Mouse (Mus musculus) cortical plate, adult 2 months (tissue): ENCODE results near the gene Mt4. TPM values are rescaled to one million over a fixed set of nuclear protein-coding genes. Genes with fewer than 3 reads are reported as not detected.

ENCODE experiments used
- H3K27ac ChIP-seq: fragments of 200-500 bp; 2 replicates; pipeline ENCODE4 v1.5.1; 2012; ENCODE audit warnings: low read length, control low read depth, inconsistent platforms; ENCODE audit not compliant: insufficient read depth
- H3K4me1 ChIP-seq: fragments of 200-500 bp; 2 replicates; pipeline ENCODE4 v1.6.1; 2011; ENCODE audit warnings: low read length; ENCODE audit not compliant: control insufficient read depth, insufficient read depth
- H3K4me3 ChIP-seq: fragments of 200-500 bp; 2 replicates; pipeline ENCODE4 v1.5.1; 2011; ENCODE audit warnings: mild to moderate bottlenecking, low read length, control low read depth; ENCODE audit not compliant: insufficient read depth
- CTCF ChIP-seq: fragments of 200-500 bp; IDR thresholded peaks from 2 replicates; pipeline ENCODE4 v1.5.1; 2011; ENCODE audit warnings: mild to moderate bottlenecking, control low read depth, low read length; ENCODE audit not compliant: insufficient read depth; ENCODE audit errors: extremely low read depth
- POLR2A ChIP-seq: fragments of 200-500 bp; IDR thresholded peaks from 2 replicates; pipeline ENCODE4 v1.6.1; 2011; ENCODE audit warnings: mild to moderate bottlenecking, low read length, control low read depth; ENCODE audit not compliant: insufficient read depth; ENCODE audit errors: extremely low read depth
- polyA plus RNA-seq: library from polyadenylated mRNA; depleted of rRNA; stranded (reverse); fragments of >200 nt; gene quantifications from 2 replicates; pipeline ENCODE4 v1.2.3, GENCODE M21; 2012; rRNA removed

Gene Mt4
- polyA plus RNA-seq = not detected in 2 replicates

DNA sequence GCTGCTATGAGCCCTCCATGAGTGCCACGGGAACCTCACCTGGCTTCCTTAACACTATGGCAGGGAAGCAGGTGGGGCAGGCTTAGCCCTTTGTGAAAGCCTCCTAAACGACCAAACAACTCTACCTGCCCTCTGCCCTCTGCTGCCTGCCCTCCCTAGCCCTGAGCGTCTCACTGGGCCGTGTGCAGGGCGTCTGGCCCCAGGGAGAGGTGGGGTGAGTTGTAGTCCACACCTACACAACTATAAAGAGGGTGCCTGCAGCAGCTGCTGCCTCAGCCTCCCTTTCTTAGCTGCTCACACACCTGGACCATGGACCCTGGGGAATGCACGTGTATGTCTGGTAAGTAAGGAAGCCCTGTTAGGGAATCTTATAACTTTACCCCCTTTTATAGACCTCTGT lies at the start of gene Mt4:
TSS of gene Mt4 (plus strand) at position 265 of the 400 bp plus-strand sequence.
- TF ChIP-seq CTCF (no peak), POLR2A (no peak)
- Histone ChIP-seq H3K27ac (no peak within 1 kb of the TSS), H3K4me3 (no peak within 1 kb of the TSS), H3K4me1 (no peaks in the 10 kb centered on the region)

DNA sequence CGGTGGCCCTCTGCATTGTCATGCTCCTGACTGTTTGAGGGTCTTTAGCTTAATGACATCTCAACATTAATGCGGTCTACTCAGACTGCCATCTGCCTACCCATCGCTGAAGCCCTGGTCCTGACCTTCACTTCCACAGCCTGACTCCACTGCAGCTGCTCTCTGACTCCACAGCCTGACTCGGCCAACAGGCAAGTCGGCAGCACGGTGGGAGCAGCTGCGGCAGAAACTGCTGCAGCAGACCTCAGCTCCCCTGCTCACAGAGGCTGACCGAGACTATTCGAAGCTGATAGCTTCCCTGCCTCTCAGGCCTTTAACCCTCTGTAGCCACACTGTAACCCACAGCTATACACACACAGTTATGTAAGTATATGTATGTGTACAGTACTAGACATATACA lies 49.0 kb upstream of the Mt4 start:
- Histone ChIP-seq H3K4me1 (no peaks in the 10 kb centered on the region), H3K27ac (no peak overlapping the region), H3K4me3 (no peak overlapping the region)
- TF ChIP-seq CTCF = no peak
- TF ChIP-seq POLR2A = no peak

DNA sequence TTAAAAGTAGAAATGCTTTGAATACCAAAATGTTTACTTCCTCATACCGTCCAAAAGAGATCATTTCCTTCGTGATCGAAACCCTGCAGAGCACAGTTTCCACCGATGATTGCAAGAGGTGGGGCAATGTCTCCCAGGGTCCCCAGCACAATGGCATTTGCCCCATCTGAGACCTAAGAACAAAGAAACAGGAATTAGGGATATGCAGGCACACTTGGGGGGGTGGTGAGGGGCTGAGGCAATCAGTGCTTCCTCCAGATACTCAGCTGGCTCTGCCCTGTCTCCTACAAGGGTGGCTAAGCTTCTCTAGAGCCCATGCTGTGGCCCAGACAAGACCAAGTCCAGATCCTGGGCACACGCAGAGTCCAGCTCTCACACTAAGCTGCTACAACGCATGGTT lies 47.3 kb upstream of the Mt4 start:
- H3K4me3 ChIP-seq = no peak overlapping the region
- no peaks in the 10 kb centered on the region for H3K4me1 ChIP-seq
- no peak for TF ChIP-seq POLR2A
- TF ChIP-seq CTCF = no peak
- H3K27ac ChIP-seq = no peak overlapping the region

DNA sequence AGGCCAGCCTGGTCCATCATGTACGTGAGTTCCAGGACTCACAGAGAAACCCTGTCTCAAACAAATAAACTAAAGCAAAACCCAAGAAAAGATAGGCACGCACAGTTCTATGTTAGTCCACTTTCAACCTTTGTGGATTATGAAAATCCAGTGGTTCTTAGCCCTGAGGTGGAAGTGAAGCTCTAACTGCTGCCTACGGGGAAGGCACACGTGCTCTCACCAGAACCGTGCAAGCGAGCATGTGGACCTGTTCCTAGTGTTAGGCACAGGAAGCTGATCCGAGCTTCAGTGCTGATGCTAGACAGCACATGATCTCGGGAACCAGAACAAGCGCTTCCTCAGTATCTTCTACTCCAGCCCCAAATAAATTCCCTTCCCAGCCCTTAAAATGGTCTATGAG lies 44.1 kb upstream of the Mt4 start:
- no peak overlapping the region for H3K27ac ChIP-seq
- no peaks in the 10 kb centered on the region for H3K4me1 ChIP-seq
- no peak overlapping the region for H3K4me3 ChIP-seq
- no peak for TF ChIP-seq POLR2A
- no peak for TF ChIP-seq CTCF

DNA sequence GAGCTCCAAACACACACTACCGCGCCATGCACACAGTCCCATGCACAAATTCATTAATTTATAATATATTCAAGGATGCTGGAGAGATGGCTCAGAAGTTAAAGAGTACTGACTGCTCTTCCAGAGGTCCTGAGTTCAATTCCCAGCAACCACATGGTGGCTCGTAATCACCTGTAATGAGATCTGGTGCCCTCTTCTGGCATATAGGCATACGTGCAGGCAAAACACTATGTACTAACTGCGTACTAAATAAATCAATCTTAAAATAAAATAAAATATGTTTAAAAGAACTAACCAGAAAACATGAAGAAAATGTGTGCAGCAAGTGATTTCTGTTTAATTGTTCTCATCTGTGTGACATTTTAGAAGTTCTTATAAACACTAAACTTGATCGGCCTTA lies 42.7 kb upstream of the Mt4 start:
- no peak overlapping the region for H3K4me3 ChIP-seq
- H3K4me1 ChIP-seq = no peaks in the 10 kb centered on the region
- no peak overlapping the region for H3K27ac ChIP-seq
- TF ChIP-seq POLR2A (no peak), CTCF (no peak)

DNA sequence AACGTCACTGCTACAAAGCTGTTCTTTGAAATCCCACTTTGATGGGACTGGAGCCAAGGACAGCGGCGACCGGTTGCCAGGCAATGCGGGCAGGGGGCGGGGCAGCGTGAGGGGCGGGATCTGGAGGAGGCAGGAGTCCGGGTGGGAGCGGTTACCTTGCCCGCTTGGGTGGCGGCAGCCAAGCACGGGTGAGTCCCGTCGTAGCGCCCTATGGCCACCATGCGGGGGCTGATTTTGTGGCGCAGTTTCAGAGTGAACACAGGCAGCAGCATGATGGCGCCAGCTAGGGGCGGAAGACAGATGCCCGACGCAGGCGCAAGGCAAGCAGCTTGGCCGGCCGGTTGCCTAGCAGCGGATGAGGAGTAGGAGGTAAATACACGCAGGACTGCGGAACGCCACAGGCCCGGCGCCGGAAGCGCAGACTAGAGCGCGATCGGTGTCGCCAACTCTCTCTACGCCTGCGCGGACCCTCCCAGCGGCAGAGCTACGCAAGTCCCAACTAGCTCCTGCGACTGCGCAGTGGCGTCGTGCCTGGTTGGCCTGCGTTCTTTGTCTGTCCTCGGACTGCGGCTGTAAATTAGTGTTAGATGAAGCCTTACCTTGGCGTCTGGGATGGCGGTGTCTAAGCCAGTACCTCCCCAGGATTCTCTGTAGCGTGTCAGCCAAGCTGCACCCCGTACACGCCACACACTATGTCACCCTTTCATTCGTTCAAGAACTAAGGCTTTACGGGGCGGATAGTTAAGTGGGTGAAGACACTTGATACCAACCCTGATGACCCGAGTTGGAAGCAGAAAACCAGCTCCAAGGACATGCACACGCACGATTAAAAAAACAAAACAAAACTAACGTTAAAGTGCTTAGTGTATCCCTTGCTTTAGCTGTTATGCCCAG lies 38.7 kb upstream of the Mt4 start, which contains the start of gene Bbs2:
TSS of gene Bbs2 (minus strand) at position 848 of the 894 bp plus-strand sequence.
- no peaks in the 10 kb centered on the region for H3K4me1 ChIP-seq
- H3K4me3 ChIP-seq = peak within 1 kb of the TSS; percentile 37
- H3K27ac ChIP-seq = peak within 1 kb of the TSS; percentile 76
- TF ChIP-seq POLR2A (peak; percentile 99), CTCF (peak; percentile 12; the same call in 1 of the 2 replicates)

DNA sequence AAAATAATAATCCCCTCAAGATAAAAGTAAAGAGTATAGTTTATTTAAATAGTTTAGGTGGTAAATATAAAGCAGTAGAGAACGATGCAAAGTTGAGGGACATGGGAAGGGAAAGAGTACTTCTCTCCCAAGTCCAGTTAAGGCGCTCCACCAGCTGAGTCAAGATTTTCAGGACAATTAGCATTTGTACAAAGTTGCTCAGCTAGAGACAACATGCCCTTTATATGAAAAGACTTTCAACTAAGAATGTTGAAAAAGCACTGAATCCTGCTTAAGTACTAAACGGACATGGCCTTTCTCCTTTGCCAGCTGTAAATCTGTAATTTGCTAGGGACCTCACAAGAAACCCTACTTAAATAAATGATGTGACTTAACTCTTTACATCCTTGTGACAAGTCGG lies 38.0 kb upstream of the Mt4 start:
- Histone ChIP-seq H3K4me1 (no peaks in the 10 kb centered on the region), H3K27ac (no peak overlapping the region), H3K4me3 (no peak overlapping the region; the same call in 1 of the 2 replicates)
- TF ChIP-seq CTCF (no peak), POLR2A (no peak)

DNA sequence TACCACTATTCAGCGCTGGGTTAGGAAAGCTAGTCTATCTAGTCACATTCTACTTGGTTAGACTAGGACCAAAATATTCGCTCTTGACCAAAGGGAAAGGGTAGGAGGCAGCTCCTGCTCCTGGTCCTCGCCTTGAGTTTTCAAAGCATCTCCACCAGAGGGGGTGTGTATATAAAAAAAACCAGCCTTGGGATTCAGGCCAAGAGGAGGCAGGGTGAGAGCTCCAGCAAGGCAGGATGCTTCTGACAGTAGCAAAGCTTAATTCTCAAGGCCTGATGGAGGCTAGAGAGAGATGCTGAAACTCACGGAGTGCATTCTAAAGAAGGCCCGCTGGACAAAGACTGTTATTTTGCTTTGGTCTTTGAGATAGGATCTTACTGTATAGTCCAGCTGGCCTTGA lies 32.9 kb upstream of the Mt4 start:
- H3K4me3 ChIP-seq = no peak overlapping the region
- no peaks in the 10 kb centered on the region for H3K4me1 ChIP-seq
- TF ChIP-seq CTCF = peak; percentile 35; the same call in 1 of the 2 replicates
- no peak for TF ChIP-seq POLR2A
- no peak overlapping the region for H3K27ac ChIP-seq

DNA sequence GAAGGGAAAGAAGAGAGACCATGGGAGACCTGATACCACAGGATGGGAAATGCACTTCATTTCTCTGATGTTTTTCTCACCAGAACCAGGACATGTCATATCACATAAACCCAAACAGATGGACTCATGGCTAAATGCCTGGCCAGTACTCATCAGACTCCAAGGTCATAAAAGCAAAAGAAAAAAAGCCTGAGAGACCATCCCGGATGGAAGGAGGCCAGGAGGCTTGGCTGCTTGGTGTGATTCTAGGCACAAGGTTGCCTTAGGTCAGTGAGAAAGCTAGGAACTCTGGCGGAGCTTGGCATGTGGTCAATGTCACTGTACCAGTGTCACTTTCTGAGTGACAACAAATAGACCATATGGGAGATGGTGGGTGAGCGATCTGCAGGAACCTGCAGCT lies 29.1 kb upstream of the Mt4 start:
- Histone ChIP-seq H3K4me1 (no peaks in the 10 kb centered on the region), H3K4me3 (no peak overlapping the region), H3K27ac (no peak overlapping the region)
- TF ChIP-seq POLR2A (no peak), CTCF (no peak)

DNA sequence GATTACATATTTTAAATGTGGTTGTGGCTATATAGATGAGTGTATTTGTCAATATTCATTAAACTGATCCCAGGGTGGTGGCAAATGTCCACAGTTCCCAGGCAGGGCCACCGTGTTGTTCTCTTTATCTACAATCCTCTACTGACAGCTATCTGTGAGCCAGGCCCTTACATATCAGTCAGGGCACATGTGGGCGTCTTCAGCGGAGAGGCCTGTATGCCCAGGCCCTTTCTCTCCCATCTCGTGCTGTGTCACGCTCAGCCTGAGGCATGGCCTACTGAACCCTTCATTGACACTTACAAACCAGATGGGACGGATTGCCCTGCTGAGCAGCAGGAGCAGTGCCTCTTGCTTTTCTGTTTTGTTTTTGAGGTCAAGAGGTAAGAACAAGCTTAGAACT lies 27.6 kb upstream of the Mt4 start:
- TF ChIP-seq POLR2A (no peak), CTCF (no peak)
- Histone ChIP-seq H3K4me3 (no peak overlapping the region), H3K4me1 (no peaks in the 10 kb centered on the region), H3K27ac (no peak overlapping the region)
